In the genomic region with DNA sequence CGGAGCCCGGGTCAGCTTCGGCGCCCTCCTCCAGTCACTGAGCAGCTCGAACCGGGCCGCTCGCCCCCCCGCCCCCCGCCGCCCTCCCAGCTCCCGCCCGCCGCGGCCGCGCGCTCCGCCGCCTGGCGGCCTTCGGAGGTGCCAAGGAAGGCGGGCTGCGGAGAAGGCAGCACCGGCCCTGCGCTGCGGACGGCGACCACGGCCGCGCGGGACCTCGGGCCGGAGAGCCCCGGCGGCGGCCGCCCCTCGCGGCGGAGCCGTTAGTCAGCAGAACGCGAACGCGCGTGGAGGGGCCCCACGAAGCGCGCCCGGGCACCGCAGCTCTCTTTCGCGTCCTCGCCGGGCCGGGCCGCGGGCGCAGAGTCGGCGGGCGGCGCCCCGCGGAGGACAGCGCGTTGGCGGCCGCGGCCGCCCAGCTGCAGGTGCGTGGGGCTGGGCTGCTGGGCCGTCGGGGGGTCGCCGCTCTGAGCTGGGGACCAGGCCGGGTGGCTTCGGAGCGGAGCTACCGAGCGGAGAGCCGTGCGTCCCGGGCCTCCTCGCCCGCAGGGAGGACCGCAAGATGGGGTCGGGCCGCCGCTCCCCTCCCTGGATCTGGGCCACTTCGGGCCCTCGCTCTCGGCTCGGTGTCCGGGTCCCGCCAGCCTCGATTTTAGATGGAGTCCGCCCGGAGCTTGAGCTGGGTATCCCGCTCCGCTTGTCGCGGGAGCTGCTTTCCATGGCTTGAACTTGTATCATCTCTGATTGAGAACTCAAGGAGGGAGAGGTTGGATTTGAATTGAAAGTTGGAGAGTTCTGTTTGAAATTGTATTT, we compare ENCODE assay signal across 8 mouse cellular contexts. TPM values are rescaled to one million over a fixed set of nuclear protein-coding genes. Genes with fewer than 3 reads are reported as not detected.
A peak's percentile ranks its signal among the peaks of the same experiment; 100 is the strongest.
DNase-seq lines count a peak whose midpoint lies in the region; ATAC-seq and TF ChIP-seq lines count a peak whose summit lies in the region.

A gene (plus strand): TSS at position 14 of the 810 bp plus-strand sequence.

- H3K79me2 ChIP-seq in liver, adult 2 months (ENCODE audit: control insufficient read depth, insufficient read depth, low read length) = peaks cover 41% of the 10 kb centered on the region; the same call in 1 of the 2 replicates

- peak within 1 kb of the TSS; percentile 82 for H3K4me2 ChIP-seq in embryonic facial prominence, embryonic 13.5 days
- H3K4me2 ChIP-seq in kidney, embryonic 14.5 days (replicated peaks; ENCODE audit: low read depth, low read length) = peak within 1 kb of the TSS; percentile 72
- peak within 1 kb of the TSS; percentile 77 for H3K4me2 ChIP-seq in stomach, postnatal 0 days (replicated peaks; ENCODE audit: low read depth)

- under 1% methylated on average over 83 of the region's 105 CpGs for WGBS in embryonic facial prominence, embryonic 13.5 days
- under 1% methylated on average over 84 of the region's 105 CpGs for WGBS in heart, embryonic 10.5 days
- under 1% methylated on average over 88 of the region's 105 CpGs for WGBS in kidney, embryonic 14.5 days
- under 1% methylated on average over 80 of the region's 105 CpGs for WGBS in liver, adult 2 months
- WGBS in stomach, postnatal 0 days = under 1% methylated on average over 70 of the region's 105 CpGs

- no peaks in the 10 kb centered on the region for H3K27me3 ChIP-seq in embryonic facial prominence, embryonic 13.5 days
- no peaks in the 10 kb centered on the region for H3K27me3 ChIP-seq in heart, embryonic 10.5 days (ENCODE audit: insufficient read depth, poor library complexity, severe bottlenecking)
- H3K27me3 ChIP-seq in kidney, embryonic 14.5 days (ENCODE audit: control insufficient read depth, insufficient read depth, low read length) = no peaks in the 10 kb centered on the region
- no peaks in the 10 kb centered on the region for H3K27me3 ChIP-seq in liver, adult 2 months (ENCODE audit: control insufficient read depth, insufficient read depth, low read length)
- H3K27me3 ChIP-seq in stomach, postnatal 0 days (ENCODE audit: control insufficient read depth, insufficient read depth, low read length) = no peaks in the 10 kb centered on the region

- TF ChIP-seq POLR2A in liver, adult 2 months (IDR thresholded peaks at IDR 0.05; ENCODE audit: extremely low read depth, insufficient read depth, low read length) = peak; percentile 59; the same call in 1 of the 2 replicates

- H3K4me1 ChIP-seq in embryonic facial prominence, embryonic 13.5 days = peaks cover 26% of the 10 kb centered on the region
- H3K4me1 ChIP-seq in heart, embryonic 10.5 days = peaks cover 7% of the 10 kb centered on the region; the same call in 1 of the 2 replicates
- H3K4me1 ChIP-seq in kidney, embryonic 14.5 days (ENCODE audit: control insufficient read depth, insufficient read depth, low read length) = peaks cover 8% of the 10 kb centered on the region
- H3K4me1 ChIP-seq in liver, adult 2 months (ENCODE audit: control insufficient read depth, insufficient read depth, low read length) = peaks cover 20% of the 10 kb centered on the region
- H3K4me1 ChIP-seq in stomach, postnatal 0 days (replicated peaks; ENCODE audit: control insufficient read depth, insufficient read depth) = peaks cover 3% of the 10 kb centered on the region; the same call in 1 of the 2 replicates

- no peaks in the 10 kb centered on the region for H3K9me3 ChIP-seq in embryonic facial prominence, embryonic 13.5 days
- H3K9me3 ChIP-seq in heart, embryonic 10.5 days = no peaks in the 10 kb centered on the region
- no peaks in the 10 kb centered on the region for H3K9me3 ChIP-seq in kidney, embryonic 14.5 days (ENCODE audit: control insufficient read depth, low read length)
- H3K9me3 ChIP-seq in stomach, postnatal 0 days (ENCODE audit: control insufficient read depth, low read length) = no peaks in the 10 kb centered on the region

- peak; percentile 50 for TF ChIP-seq CTCF in liver, adult 2 months (IDR thresholded peaks at IDR 0.05; ENCODE audit: low read depth, low read length)
- TF ChIP-seq CTCF in stomach, postnatal 0 days (IDR thresholded peaks at IDR 0.05; ENCODE audit: low read depth) = peak; percentile 53

- no peak for TF ChIP-seq EP300 in stomach, postnatal 0 days (optimal IDR thresholded peaks at IDR 0.05)

- peak within 1 kb of the TSS; percentile 91 for H3K9ac ChIP-seq in embryonic facial prominence, embryonic 13.5 days
- peak within 1 kb of the TSS; percentile 95 for H3K9ac ChIP-seq in kidney, embryonic 14.5 days (ENCODE audit: low read depth, low read length)
- peak within 1 kb of the TSS; percentile 100 for H3K9ac ChIP-seq in liver, adult 2 months (ENCODE audit: low read depth, low read length)
- peak within 1 kb of the TSS; percentile 94 for H3K9ac ChIP-seq in stomach, postnatal 0 days (ENCODE audit: low read length)

- DNase-seq in A20 (ENCODE audit: low read depth, low spot score) = peak; percentile 55
- DNase-seq in adrenal gland, postnatal 25 days = peak; percentile 60
- DNase-seq in heart, embryonic 10.5 days (ENCODE audit: low spot score) = peak; percentile 81
- peak; percentile 54 for DNase-seq in liver, adult 2 months (ENCODE audit: extremely low read depth, low read depth, low spot score)
- peak; percentile 3 to 16 for DNase-seq in monocyte, adult 2 months (ENCODE audit: low read depth in 1 of 2, low spot score in 2 of 2)
- DNase-seq in stomach, postnatal 0 days (ENCODE audit: low spot score) = peak; percentile 71

- H3K4me3 ChIP-seq in embryonic facial prominence, embryonic 13.5 days = peak within 1 kb of the TSS; percentile 82
- peak within 1 kb of the TSS; percentile 93 for H3K4me3 ChIP-seq in heart, embryonic 10.5 days
- peak within 1 kb of the TSS; percentile 84 for H3K4me3 ChIP-seq in kidney, embryonic 14.5 days (ENCODE audit: low read length)
- peak within 1 kb of the TSS; percentile 92 for H3K4me3 ChIP-seq in liver, adult 2 months (ENCODE audit: insufficient read depth, low read depth, low read length)
- peak within 1 kb of the TSS; percentile 92 for H3K4me3 ChIP-seq in stomach, postnatal 0 days (ENCODE audit: low read depth, low read length)

- H3K36me3 ChIP-seq in embryonic facial prominence, embryonic 13.5 days = 0 out of 2 replicates have a peak, but pooled peaks cover 3% of the 10 kb centered on the region
- H3K36me3 ChIP-seq in heart, embryonic 10.5 days = no peaks in the 10 kb centered on the region
- no peaks in the 10 kb centered on the region for H3K36me3 ChIP-seq in kidney, embryonic 14.5 days (ENCODE audit: control insufficient read depth, insufficient read depth, low read length)
- peaks cover 2% of the 10 kb centered on the region for H3K36me3 ChIP-seq in liver, adult 2 months (ENCODE audit: control insufficient read depth, insufficient read depth, low read length)
- H3K36me3 ChIP-seq in stomach, postnatal 0 days (ENCODE audit: control insufficient read depth, insufficient read depth, low read length) = no peaks in the 10 kb centered on the region

- ATAC-seq in embryonic facial prominence, embryonic 13.5 days (ENCODE audit: insufficient number of reproducible peaks, insufficient read depth, low FRiP score, low TSS enrichment, low read depth) = peak; percentile 43
- ATAC-seq in kidney, embryonic 14.5 days (ENCODE audit: low FRiP score, low TSS enrichment) = peak; percentile 45
- ATAC-seq in stomach, postnatal 0 days (ENCODE audit: low FRiP score, low TSS enrichment) = peak; percentile 36

- H3K27ac ChIP-seq in embryonic facial prominence, embryonic 13.5 days = peak within 1 kb of the TSS; percentile 97
- H3K27ac ChIP-seq in heart, embryonic 10.5 days = peak within 1 kb of the TSS; percentile 98
- H3K27ac ChIP-seq in kidney, embryonic 14.5 days (ENCODE audit: low read depth, low read length) = peak within 1 kb of the TSS; percentile 98
- peak within 1 kb of the TSS; percentile 98 for H3K27ac ChIP-seq in liver, adult 2 months (replicated peaks; ENCODE audit: insufficient read depth, low read depth, low read length)
- peak within 1 kb of the TSS; percentile 98 for H3K27ac ChIP-seq in stomach, postnatal 0 days (replicated peaks)

RNA-seq across cellular contexts. Expression of the gene that starts here (rescaled TPM):
- 50.8 and 52.4 TPM in 2 replicates for total RNA-seq in adrenal gland, postnatal 25 days (2021)
- polyA plus RNA-seq in embryonic facial prominence, embryonic 13.5 days (2015; fragmentation: Nextera tagmentation; extraction: Ambion mirVana) = 34.2 and 34.8 TPM in 2 replicates
- 15.1 and 20.7 TPM in 2 replicates for polyA plus RNA-seq in heart, embryonic 10.5 days (2016; fragmentation: Nextera tagmentation; extraction: Ambion mirVana)
- 31.2 and 43.0 TPM in 2 replicates for polyA plus RNA-seq in kidney, embryonic 14.5 days (2014; fragmentation: Nextera tagmentation; extraction: Ambion mirVana)
- total RNA-seq in liver, adult 2 months (2014; rRNA removed) = 14.0 and 16.6 TPM in 2 replicates
- 7.2 and 7.6 TPM in 2 replicates for polyA plus RNA-seq in liver, adult 2 months (2012; rRNA removed)
- 19.3 and 22.6 TPM in 2 replicates for polyA plus RNA-seq in stomach, postnatal 0 days (2015; fragmentation: Nextera tagmentation; extraction: Ambion mirVana)

Comparison
In these comparisons a context has a peak if more than half of its experiments do, and no peak if none do; other contexts are left out.
1. Peak in every context shown above with its lines: DNase-seq, ATAC-seq, H3K4me3 ChIP-seq and H3K27ac ChIP-seq.
2. DNase-seq: peak in every context shown above with its lines; median percentile 81 in heart, embryonic 10.5 days; 71 in stomach, postnatal 0 days; 60 in adrenal gland, postnatal 25 days; 55 in A20; 54 in liver, adult 2 months; 10 in monocyte, adult 2 months.